Mouse (Mus musculus) frontal cortex, adult 2 months (tissue): ENCODE data around the gene Emilin1. TPM values are rescaled to one million over a fixed set of nuclear protein-coding genes. Genes with fewer than 3 reads are reported as not detected.
A peak's percentile ranks its signal among the peaks of the same experiment; 100 is the strongest.

ENCODE experiments used
- DNase-seq, 2 experiments: peaks; one replicate each; pipeline ENCODE4 v3.0.0; 2022; ENCODE audit warnings: low spot score in 1 of 2; ENCODE audit errors: extremely low spot score in 1 of 2
- polyA plus RNA-seq: library from polyadenylated mRNA; depleted of rRNA; stranded (reverse); fragments of >200 nt; gene quantifications from 2 replicates; pipeline ENCODE4 v1.2.3, GENCODE M21; 2012; rRNA removed

Gene Emilin1
- polyA plus RNA-seq, 1 experiment = 4.2 TPM

GRCm38 (mm10) chr5:30955751-30956150 lies 42.5 kb downstream of the Emilin1 start:
- DNase-seq = no peak

- no peak for DNase-seq
Measured at GRCm38 (mm10) chr5:30957891-30958290, 44.7 kb downstream of the Emilin1 start.

- DNase-seq = no peak
Measured at GRCm38 (mm10) chr5:30959198-30959854, 46.1 kb downstream of the Emilin1 start.

- DNase-seq = peak; percentile 96 to 100
Measured at GRCm38 (mm10) chr5:30959966-30960501, 46.8 kb downstream of the Emilin1 start, which contains the start of gene Preb. Gene Preb, minus strand, starts transcription at chr5:30960361.

GRCm38 (mm10) chr5:30960814-30961213 lies 47.6 kb downstream of the Emilin1 start:
- no peak for DNase-seq

- no peak for DNase-seq
Measured at GRCm38 (mm10) chr5:30961545-30962505, 48.6 kb downstream of the Emilin1 start.

GRCm38 (mm10) chr5:30963916-30964315 lies 50.7 kb downstream of the Emilin1 start:
- no peak for DNase-seq

GRCm38 (mm10) chr5:30966189-30966588 lies 53.0 kb downstream of the Emilin1 start:
- DNase-seq = no peak

- no peak for DNase-seq
Measured at GRCm38 (mm10) chr5:30968416-30968815, 55.2 kb downstream of the Emilin1 start, which contains the start of gene Tcf23. Gene Tcf23, plus strand, starts transcription at chr5:30968662.

- no peak for DNase-seq
Measured at GRCm38 (mm10) chr5:30969440-30969839, 56.2 kb downstream of the Emilin1 start.

Other genes with a start within 250 kb of the Emilin1 start
- gene Cenpa, start 246.6 kb upstream of the Emilin1 start, polyA plus RNA-seq = 3.5 and 4.3 TPM in 2 replicates
- gene Dpysl5, start 201.8 kb upstream of the Emilin1 start, polyA plus RNA-seq = 39.6 and 40.3 TPM in 2 replicates
- 301 and 309 TPM in 2 replicates for gene Mapre3, start 98.8 kb upstream of the Emilin1 start, polyA plus RNA-seq
- 76.3 and 82.8 TPM in 2 replicates for gene Tmem214, start 45.4 kb upstream of the Emilin1 start, polyA plus RNA-seq
- gene Agbl5, start 24.7 kb upstream of the Emilin1 start, polyA plus RNA-seq = 24.2 and 25.4 TPM in 2 replicates
- 158 and 207 TPM in 2 replicates for gene Ost4, start 5.6 kb upstream of the Emilin1 start, polyA plus RNA-seq
- gene Khk, start 8.0 kb downstream of the Emilin1 start, polyA plus RNA-seq = 28.4 and 30.6 TPM in 2 replicates
- gene Cgref1, start 32.2 kb downstream of the Emilin1 start, polyA plus RNA-seq = 25.6 and 39.1 TPM in 2 replicates
- 192 and 208 TPM in 2 replicates for gene Preb, start 47.0 kb downstream of the Emilin1 start, polyA plus RNA-seq
- gene Tcf23, start 55.3 kb downstream of the Emilin1 start, polyA plus RNA-seq = 0.20 and 0.21 TPM in 2 replicates
- 175 TPM in 2 replicates for gene Atraid, start 134.9 kb downstream of the Emilin1 start, polyA plus RNA-seq
- 33.1 and 35.2 TPM in 2 replicates for gene Slc5a6, start 135.5 kb downstream of the Emilin1 start, polyA plus RNA-seq
- gene Cad, start 141.4 kb downstream of the Emilin1 start, polyA plus RNA-seq = 14.8 and 18.0 TPM in 2 replicates
- gene Dnajc5g, start 192.9 kb downstream of the Emilin1 start, polyA plus RNA-seq = not detected in 2 replicates
- 140 and 173 TPM in 2 replicates for gene Slc30a3, start 194.8 kb downstream of the Emilin1 start, polyA plus RNA-seq
- gene Trim54, start 203.3 kb downstream of the Emilin1 start, polyA plus RNA-seq = 0.64 and 2.0 TPM in 2 replicates
- 2.0 and 2.7 TPM in 2 replicates for gene Ucn, start 225.4 kb downstream of the Emilin1 start, polyA plus RNA-seq
- 98.3 and 108 TPM in 2 replicates for gene Mpv17, start 240.8 kb downstream of the Emilin1 start, polyA plus RNA-seq